Mouse (Mus musculus) limb, embryonic 11.5 days (tissue): ENCODE measurements around the gene Rab34. TPM values are rescaled to one million over a fixed set of nuclear protein-coding genes. Genes with fewer than 3 reads are reported as not detected.

ENCODE experiments used
- ATAC-seq: fragments of 200-750 bp; cut with Nextera tagmentation; 2 replicates; pipeline ENCODE4 v1.8.0; 2017; ENCODE audit warnings: low read depth; ENCODE audit not compliant: insufficient number of reproducible peaks, low FRiP score, low TSS enrichment
- DNase-seq: peaks from one replicate; pipeline ENCODE4 v3.0.0-alpha.2; 2015; ENCODE audit warnings: low spot score
- H3K27ac ChIP-seq: fragments of 300-500 bp; sonication (generic); replicated peaks from 2 replicates; pipeline ENCODE4 v1.5.1; 2014; ENCODE audit warnings: low read depth, mild to moderate bottlenecking, low read length
- H3K27me3 ChIP-seq: fragments of 300-500 bp; sonication (generic); 2 replicates; pipeline ENCODE4 v1.6.1; 2014; ENCODE audit warnings: mild to moderate bottlenecking, low read length, mixed read lengths; ENCODE audit not compliant: control insufficient read depth, insufficient read depth
- H3K36me3 ChIP-seq: fragments of 300-500 bp; sonication (generic); 2 replicates; pipeline ENCODE4 v1.6.1; 2014; ENCODE audit warnings: mild to moderate bottlenecking, low read length, moderate library complexity, mixed read lengths; ENCODE audit not compliant: control insufficient read depth, insufficient read depth
- H3K4me1 ChIP-seq: fragments of 300-500 bp; sonication (generic); 2 replicates; pipeline ENCODE4 v1.6.1; 2014; ENCODE audit warnings: low read length, mixed read lengths; ENCODE audit not compliant: control insufficient read depth, insufficient read depth
- H3K4me2 ChIP-seq: fragments of 300-500 bp; sonication (generic); 2 replicates; pipeline ENCODE4 v1.6.1; 2014; ENCODE audit warnings: low read depth, mild to moderate bottlenecking, moderate library complexity; ENCODE audit not compliant: severe bottlenecking
- H3K4me3 ChIP-seq: fragments of 300-500 bp; sonication (generic); 2 replicates; pipeline ENCODE4 v1.5.1; 2014; ENCODE audit warnings: low read depth, low read length
- H3K9ac ChIP-seq: fragments of 300-500 bp; sonication (generic); 2 replicates; pipeline ENCODE4 v1.6.1; 2014; ENCODE audit warnings: mild to moderate bottlenecking, low read length
- H3K9me3 ChIP-seq: fragments of 300-500 bp; sonication (generic); 2 replicates; pipeline ENCODE4 v1.6.1; 2016; ENCODE audit warnings: low read length; ENCODE audit not compliant: control insufficient read depth
- WGBS: fragments of 180-500 bp; shearing (Covaris S2); extraction: QIAGEN DNeasy Blood & Tissue Kit; methylation state at CpG from one replicate; pipeline ENCODE4 v1.1.7; 2014; 5-methylcytosine and 5-hydroxymethylcytosine counted together
- polyA plus RNA-seq: library from polyadenylated mRNA; unstranded; fragments of >200 nt; fragmentation: Nextera tagmentation; extraction: Ambion mirVana; gene quantifications from 2 replicates; pipeline ENCODE4 v1.2.1, GENCODE M21; 2014

Rab34 gene
- polyA plus RNA-seq, 1 experiment from 2014 or later: 144 TPM

DNA sequence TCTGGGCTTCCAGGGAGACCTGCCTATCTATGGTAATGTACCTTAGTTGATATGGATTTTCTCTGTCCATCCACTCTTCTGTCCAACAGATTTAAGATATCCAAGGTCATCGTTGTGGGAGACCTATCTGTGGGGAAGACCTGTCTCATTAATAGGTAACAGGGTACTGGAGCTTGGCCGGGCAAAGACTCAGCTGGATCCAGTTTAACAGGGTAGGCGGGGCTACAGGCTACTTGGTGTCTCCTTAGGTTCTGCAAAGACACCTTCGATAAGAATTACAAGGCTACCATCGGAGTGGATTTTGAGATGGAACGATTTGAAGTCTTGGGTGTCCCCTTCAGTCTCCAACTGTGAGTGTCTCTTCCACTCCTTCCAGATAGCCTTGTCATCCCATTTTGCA lies 1.8 kb downstream of the Rab34 start:
- 55% methylated on average over 6 of the region's 6 CpGs for WGBS
- Histone ChIP-seq H3K4me1 (peaks cover 13% of the 10 kb centered on the region), H3K9ac (peak overlapping the region; percentile 93), H3K36me3 (peaks cover 11% of the 10 kb centered on the region; the same call in 1 of the 2 replicates), H3K27me3 (no peaks in the 10 kb centered on the region), H3K4me2 (peak overlapping the region; percentile 60), H3K4me3 (peak overlapping the region; percentile 81), H3K9me3 (no peaks in the 10 kb centered on the region), H3K27ac (peak overlapping the region; percentile 100)
- no peak for DNase-seq
- ATAC-seq: no peak

DNA sequence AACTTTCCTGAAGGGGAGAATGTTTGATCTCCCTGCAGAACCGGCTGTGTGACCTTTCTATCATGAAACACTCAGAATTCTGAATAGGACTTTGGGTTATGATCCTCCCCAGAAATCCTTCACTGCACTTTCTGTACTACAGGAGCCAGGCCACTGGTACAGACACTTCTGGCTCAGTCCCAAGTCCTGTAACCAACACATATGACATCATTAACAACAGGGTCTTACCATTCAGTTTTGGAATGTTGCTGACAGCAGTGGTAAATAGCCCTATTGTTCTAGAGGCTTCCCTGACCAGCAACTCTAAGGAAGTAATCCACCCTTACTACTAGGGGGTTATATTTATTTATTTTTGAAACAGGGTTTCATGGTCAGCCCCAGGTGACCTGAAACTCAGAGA lies 4.9 kb downstream of the Rab34 start, which contains the start of gene Proca1:
Gene Proca1 (plus strand): TSS at position 280 of the 400 bp plus-strand sequence.
- Histone ChIP-seq H3K9me3 (no peaks in the 10 kb centered on the region), H3K4me1 (peaks cover 16% of the 10 kb centered on the region), H3K4me2 (no peak within 1 kb of the TSS), H3K36me3 (peaks cover 11% of the 10 kb centered on the region; the same call in 1 of the 2 replicates), H3K27ac (0 out of 2 replicates have a peak within 1 kb of the TSS, but pooled peaks have one; percentile 1), H3K4me3 (no peak within 1 kb of the TSS), H3K27me3 (no peaks in the 10 kb centered on the region), H3K9ac (no peak within 1 kb of the TSS)
- ATAC-seq: no peak
- no peak for DNase-seq
- WGBS: 100% methylated on average over 1 of the region's 1 CpGs

DNA sequence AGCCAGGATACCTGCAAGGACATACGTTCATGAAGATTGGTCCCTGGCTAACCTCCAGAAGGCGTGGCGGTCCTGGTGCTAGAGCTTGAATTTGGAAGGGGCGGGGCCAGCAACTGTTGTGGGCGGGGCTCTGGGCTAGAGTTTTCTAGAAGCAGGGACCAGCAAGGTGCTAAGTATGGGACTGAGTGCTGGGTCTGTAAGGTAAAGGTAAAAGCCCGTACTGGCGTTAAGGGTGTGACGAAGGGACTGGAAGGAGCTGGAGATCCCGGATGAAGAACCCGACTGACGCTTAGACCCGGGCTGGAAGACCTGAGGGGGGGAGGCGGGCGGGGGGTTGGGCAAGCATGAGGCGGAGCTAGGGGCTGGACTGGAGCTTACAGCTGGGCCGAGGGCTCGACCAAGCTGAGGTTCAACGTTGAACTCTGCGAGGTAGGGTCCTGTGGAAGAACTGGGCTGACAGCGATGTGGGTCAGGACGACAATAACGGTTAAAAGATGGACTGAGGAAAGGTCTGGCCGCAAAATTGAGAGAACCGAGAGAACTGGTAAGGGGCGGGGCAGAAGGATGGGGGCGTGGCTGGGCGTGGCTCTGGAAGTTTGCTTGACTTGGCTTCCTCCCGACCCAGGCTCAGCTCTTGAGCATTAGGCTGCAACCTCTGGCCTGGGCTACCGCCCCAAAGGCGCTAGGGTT lies 6.3 kb downstream of the Rab34 start:
- Histone ChIP-seq H3K9ac (peak overlapping the region; percentile 32), H3K9me3 (no peaks in the 10 kb centered on the region), H3K4me2 (peak overlapping the region; percentile 43), H3K27me3 (no peaks in the 10 kb centered on the region), H3K4me3 (peak overlapping the region; percentile 35), H3K36me3 (peaks cover 11% of the 10 kb centered on the region; the same call in 1 of the 2 replicates), H3K4me1 (peaks cover 16% of the 10 kb centered on the region), H3K27ac (0 out of 2 replicates have a peak overlapping the region, but pooled peaks have one; percentile 1)
- ATAC-seq (peak; percentile 67), DNase-seq (peak; percentile 77)
- WGBS: 2% methylated on average over 30 of the region's 30 CpGs

DNA sequence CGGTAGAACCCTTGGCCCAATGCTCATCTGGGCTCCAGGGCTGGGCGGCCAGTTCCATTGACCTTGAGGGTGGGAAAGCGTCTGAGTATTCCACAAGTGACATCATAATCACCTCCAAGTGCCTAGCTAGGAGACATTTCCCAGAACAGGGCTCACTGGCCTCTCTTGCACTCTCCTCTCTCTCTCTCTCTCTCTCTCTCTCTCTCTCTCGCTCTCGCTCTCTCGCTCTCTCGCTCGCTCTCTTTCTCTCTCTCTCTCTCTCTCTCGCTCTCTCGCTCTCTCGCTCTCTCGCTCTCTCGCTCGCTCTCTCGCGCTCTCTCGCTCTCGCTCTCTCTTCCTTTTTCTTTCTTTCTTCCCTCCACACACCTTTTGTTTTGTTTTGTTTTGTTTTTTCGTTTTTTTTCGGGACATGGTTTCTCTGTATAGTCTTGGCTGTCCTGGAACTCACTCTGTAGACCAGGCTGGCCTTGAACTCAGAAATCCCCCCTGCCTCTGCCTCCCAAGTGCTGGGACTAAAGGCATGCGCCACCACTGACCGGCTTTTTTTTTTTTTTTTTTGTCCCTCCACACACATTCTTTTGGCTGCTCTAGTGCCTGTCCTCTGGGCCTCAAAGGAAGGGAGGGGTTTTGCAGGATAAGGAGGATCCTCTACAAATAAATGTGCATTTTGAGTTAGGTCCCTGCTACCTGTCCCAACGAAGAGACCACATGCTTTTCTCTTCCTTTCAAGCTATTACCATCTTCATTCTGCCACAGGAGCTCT lies 7.1 kb downstream of the Rab34 start:
- Histone ChIP-seq H3K9me3 (no peaks in the 10 kb centered on the region), H3K4me1 (peaks cover 10% of the 10 kb centered on the region), H3K36me3 (peaks cover 11% of the 10 kb centered on the region; the same call in 1 of the 2 replicates), H3K27me3 (no peaks in the 10 kb centered on the region), H3K9ac (no peak overlapping the region), H3K4me2 (peak overlapping the region; percentile 43), H3K4me3 (peak overlapping the region; percentile 35), H3K27ac (no peak overlapping the region)
- ATAC-seq (no peak), DNase-seq (no peak)
- 64% methylated on average over 22 of the region's 23 CpGs for WGBS

DNA sequence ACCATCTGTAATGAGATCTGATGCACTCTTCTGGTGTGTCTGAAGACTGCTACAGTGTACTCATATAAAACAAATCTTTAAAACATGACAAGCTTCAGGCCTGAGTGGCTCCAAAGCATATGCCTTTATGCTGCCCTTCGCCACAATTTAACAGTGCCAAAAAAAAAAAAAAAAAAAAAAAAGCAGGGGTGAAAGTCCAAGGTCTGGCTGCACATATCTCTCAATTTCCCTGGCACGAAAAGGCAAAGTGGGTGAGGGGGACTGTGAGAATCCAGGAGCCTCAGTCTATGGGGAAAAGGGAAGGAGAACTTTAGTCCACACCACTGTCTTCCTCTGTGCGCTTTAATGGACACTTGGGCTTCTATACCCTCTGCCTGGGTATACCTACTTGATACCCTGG lies 14.1 kb downstream of the Rab34 start:
- ATAC-seq: no peak
- no peak overlapping the region for H3K9ac ChIP-seq

DNA sequence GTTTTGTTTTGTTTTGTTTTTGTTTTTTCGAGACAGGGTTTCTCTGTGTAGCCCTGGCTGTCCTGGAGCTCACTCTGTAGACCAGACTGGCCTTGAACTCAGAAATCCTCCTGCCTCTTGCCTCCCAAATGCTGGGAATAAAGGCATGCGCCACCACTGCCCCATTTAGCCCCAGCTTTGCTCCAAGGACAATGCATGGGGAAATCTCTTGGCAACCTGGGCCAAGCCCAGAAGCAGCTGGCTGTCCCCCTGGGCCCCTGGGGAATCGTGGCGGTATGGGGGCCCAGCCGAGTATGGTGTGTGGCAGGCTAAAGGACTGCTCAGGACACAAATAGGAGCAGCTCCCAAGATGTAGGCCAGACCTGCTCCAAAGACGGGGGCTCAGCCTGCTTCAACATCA lies 16.1 kb downstream of the Rab34 start:
- no peak overlapping the region for H3K4me2 ChIP-seq
- H3K27ac ChIP-seq: no peak overlapping the region
- ATAC-seq (no peak), DNase-seq (no peak)
- no peaks in the 10 kb centered on the region for H3K9me3 ChIP-seq
- WGBS: 85% methylated on average over 6 of the region's 6 CpGs
- no peak overlapping the region for H3K9ac ChIP-seq
- H3K4me3 ChIP-seq: no peak overlapping the region
- no peaks in the 10 kb centered on the region for H3K27me3 ChIP-seq
- peaks cover 28% of the 10 kb centered on the region for H3K36me3 ChIP-seq
- H3K4me1 ChIP-seq: no peaks in the 10 kb centered on the region

More for the DNA sequence above, 14.1 kb downstream of the Rab34 start:
- no peaks in the 10 kb centered on the region for H3K27me3 ChIP-seq
- H3K4me3 ChIP-seq: no peak overlapping the region
- no peak overlapping the region for H3K4me2 ChIP-seq
- DNase-seq: no peak
- H3K27ac ChIP-seq: no peak overlapping the region
- 93% methylated on average over 3 of the region's 3 CpGs for WGBS
- H3K9me3 ChIP-seq: no peaks in the 10 kb centered on the region
- peaks cover 13% of the 10 kb centered on the region for H3K36me3 ChIP-seq
- no peaks in the 10 kb centered on the region for H3K4me1 ChIP-seq

DNA sequence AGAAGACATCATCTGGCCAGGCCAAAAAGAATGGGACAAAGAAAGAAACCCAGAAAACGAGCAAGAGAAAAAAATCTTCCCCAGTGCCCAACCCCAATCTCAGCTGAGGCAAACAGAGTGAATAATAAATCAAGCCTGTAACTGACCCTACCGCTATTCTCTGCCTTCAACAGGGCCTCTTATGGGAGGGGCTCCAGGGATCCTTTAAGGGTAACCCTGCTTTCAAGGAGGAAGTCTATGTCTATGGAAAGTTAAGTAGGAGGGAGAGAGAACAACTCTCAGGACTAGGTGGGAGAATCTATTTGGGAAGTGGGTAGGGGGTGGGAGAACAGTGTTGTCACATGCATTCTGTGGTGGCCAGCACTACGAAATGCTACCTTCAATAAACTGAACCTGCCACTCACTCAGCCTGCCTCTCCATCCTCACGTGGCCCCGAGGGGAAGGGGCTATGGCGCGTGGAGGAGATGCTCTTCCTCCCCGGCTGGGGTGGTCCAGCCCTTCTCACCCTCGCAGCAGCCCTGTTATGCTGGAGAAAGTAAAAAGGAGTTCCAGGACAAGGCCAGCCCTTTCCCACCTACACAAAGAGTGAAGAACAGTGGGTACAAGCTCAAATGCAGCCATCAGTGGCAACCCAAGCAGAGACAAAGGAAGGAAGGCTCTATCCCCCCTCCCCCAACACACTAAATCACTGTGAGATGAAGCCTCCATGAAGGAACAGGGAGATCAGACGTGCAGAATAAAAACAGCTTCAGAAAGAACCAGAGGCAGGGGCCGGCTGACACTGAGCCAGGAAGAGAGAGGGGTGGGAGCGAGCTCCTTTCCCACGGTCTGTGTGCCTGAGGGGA lies 17.4 kb downstream of the Rab34 start:
- no peaks in the 10 kb centered on the region for H3K9me3 ChIP-seq
- peaks cover 37% of the 10 kb centered on the region for H3K36me3 ChIP-seq
- H3K4me1 ChIP-seq: no peaks in the 10 kb centered on the region
- no peak for DNase-seq
- no peaks in the 10 kb centered on the region for H3K27me3 ChIP-seq
- WGBS: 69% methylated on average over 13 of the region's 13 CpGs
- no peak for ATAC-seq
- H3K4me2 ChIP-seq: no peak overlapping the region
- no peak overlapping the region for H3K4me3 ChIP-seq
- H3K27ac ChIP-seq: 0 out of 2 replicates have a peak overlapping the region, but pooled peaks have one; percentile 14
- H3K9ac ChIP-seq: no peak overlapping the region

DNA sequence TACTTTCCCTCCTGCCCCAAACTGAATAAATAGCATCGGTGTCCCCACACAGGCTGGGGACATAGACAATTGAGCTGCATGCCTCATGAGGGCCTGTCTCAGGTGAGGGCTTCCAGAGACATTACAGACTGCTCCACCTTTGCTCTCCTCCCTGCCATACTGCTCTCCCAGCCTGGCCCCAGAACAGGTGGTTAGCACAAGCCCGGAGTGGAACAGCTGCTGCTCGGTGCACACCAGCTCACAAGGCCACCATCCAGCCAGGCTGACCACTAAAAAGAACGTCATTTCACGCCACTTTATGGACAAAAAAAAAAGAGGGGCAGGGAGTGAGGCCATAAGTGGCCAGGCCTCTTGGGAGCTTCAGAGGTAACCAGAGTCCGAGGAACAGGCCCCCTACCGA lies 19.0 kb downstream of the Rab34 start:
- no peak overlapping the region for H3K9ac ChIP-seq
- no peaks in the 10 kb centered on the region for H3K27me3 ChIP-seq
- ATAC-seq: no peak
- no peak overlapping the region for H3K27ac ChIP-seq
- WGBS: 88% methylated on average over 7 of the region's 7 CpGs
- DNase-seq: no peak
- no peaks in the 10 kb centered on the region for H3K9me3 ChIP-seq
- no peak overlapping the region for H3K4me2 ChIP-seq
- H3K36me3 ChIP-seq: peaks cover 44% of the 10 kb centered on the region
- H3K4me3 ChIP-seq: no peak overlapping the region
- no peaks in the 10 kb centered on the region for H3K4me1 ChIP-seq
